Mouse (Mus musculus): ENCODE results near the gene Naa16.

Naa16 gene

GRCm38 (mm10) chr14:79298314-79298992 is 92.1 kb downstream of the Naa16 start:
- DNase-seq (ENCODE audit: low spot score), result no peak

- DNase-seq (ENCODE audit: low spot score), result no peak
Measured at GRCm38 (mm10) chr14:79296836-79297235, 93.7 kb downstream of the Naa16 start.

DNA sequence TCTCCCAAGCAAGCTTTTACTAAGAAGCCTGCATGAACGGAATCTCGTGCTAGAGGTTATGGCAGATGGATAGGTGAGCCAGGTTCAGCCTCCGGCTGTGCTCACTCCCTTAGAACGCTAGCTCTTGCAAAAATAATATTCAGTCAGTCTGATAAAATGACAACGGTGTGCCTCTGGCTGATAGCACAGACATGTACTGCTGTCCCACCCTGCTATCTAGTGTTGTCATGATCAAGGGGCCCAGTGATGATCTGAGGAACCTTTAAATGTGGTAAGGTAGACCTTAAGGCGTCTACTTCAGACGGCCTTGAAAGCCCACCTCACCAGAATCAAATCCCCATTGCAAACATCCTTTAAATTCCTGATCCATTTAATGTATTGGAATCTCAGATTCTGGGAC is 94.4 kb downstream of the Naa16 start:
- no peak for DNase-seq (ENCODE audit: low spot score)

- no peak for DNase-seq (ENCODE audit: low spot score)
Measured at GRCm38 (mm10) chr14:79295579-79295978, 95.0 kb downstream of the Naa16 start.

DNA sequence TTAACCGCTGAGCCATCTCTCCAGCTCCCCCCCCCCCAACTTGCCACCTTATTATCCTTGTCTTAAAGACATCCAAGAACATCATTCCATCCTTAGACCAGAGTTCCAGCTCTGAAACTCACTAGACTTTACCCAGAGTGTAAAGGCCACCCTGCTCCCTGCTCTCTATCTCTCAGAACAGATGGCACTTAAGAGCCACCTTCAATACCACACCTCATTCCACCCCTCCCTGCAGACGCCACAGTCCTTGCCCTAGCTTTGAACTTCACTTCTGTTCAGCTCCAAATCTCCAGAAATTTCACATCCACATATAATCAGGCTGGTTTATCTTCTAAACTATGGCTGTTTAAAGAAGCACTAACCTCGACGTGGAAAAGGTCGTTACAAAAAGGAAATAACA is 95.6 kb downstream of the Naa16 start:
- DNase-seq (ENCODE audit: low spot score), result no peak

DNA sequence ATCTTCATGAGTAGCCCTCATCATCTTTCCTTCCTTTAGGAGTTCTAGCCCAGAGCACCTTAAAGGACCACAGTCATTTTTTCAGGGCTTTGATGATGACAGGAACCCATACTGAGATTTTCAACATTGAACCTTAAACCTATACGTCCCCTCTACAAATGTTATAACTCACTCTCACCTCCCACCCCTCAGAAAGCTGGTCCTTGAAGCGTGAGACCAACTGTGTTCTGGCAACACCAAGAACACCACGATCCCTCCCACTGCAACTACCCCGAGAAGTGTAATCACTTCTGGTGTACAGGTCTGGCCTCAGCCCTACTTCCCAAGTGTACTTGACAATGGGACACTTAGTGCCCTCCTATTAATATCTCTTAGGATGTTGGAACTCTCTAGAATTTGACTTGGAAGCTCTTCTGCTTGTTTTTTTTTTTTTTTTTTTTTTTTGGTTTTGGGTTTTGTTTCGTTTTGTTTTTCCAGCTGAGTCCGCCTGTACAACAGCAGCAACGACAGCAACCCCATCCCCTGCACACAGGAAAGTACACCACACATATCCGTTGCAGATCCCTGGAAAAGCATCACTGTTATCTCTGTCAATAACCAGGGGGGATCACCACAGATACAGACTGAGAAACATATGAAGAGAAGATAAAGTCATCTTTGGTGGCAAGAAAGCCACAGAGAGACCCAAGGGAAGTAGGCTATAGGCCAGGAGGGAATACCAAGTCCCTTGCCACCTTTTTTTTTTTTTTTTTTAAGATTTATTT is 96.3 kb downstream of the Naa16 start:
- DNase-seq (ENCODE audit: low spot score), result no peak

- no peak for DNase-seq (ENCODE audit: low spot score)
Measured at GRCm38 (mm10) chr14:79293119-79293780, 97.3 kb downstream of the Naa16 start.

- no peak for DNase-seq (ENCODE audit: low spot score)
Measured at GRCm38 (mm10) chr14:79291629-79292028, 98.9 kb downstream of the Naa16 start.

DNA sequence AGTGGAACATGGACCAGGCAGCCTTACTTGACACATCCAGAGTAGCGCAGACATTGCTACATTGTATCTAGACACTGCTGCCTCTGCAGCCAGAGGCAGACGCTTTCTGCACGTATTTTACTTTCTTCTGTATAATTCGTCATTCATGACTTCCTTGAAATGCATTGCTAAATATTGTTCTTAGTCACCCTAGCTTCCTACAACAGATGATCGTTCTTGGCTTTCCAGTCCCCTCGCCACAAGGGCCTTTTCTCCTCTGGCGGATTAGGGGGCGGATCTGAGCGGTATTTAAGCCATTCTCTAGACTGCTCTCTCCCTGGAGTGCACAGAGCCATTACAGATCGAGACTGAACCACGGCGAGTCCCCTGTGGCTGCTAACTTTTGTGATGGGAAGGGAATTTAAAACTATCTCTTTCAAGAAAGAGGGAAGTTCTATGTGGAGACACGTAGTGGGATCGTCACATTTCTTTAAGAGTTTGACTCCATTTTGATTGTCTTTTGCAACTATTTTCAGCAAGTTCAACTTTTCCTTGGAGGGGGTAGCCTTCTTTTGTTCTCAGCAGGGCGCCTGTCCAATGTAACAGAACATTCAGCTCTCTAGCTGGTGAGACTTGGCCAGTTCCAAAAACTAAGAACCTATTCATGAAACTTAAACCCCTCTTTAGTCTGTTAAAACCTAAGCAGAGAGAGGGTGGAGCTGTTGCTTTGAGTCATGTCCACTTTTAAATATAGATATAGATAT is 99.7 kb downstream of the Naa16 start:
- DNase-seq (ENCODE audit: low spot score), result no peak

DNA sequence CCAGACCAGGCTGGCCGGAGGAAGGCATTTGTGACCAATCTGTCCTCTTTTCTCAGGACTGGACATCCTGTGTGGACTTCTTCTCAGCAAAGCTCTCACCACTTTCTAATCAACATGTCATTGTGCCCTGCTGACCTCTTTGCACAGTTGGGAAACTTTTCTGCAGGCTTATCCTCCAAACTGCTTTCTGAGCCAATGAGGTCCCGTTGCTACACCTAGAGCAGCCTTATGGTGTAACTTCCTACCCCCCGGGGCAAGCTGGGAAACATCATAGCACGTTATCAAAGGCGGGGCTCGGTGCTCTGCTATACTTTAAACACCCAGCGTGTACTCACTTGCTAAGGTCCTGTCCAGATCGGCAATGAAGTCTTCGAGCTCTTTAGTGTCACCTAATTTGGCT is 100.7 kb downstream of the Naa16 start:
- DNase-seq (ENCODE audit: low spot score), result no peak

- no peak for DNase-seq (ENCODE audit: low spot score)
Measured at GRCm38 (mm10) chr14:79288280-79288679, 102.3 kb downstream of the Naa16 start.

GRCm38 (mm10) chr14:79287251-79287863 is 103.2 kb downstream of the Naa16 start:
- DNase-seq (ENCODE audit: low spot score), result no peak

GRCm38 (mm10) chr14:79285549-79285948 is 105.0 kb downstream of the Naa16 start:
- DNase-seq (ENCODE audit: low spot score), result no peak

- DNase-seq (ENCODE audit: low spot score), result no peak
Measured at GRCm38 (mm10) chr14:79284616-79285015, 106.0 kb downstream of the Naa16 start.

GRCm38 (mm10) chr14:79283952-79284351 is 106.6 kb downstream of the Naa16 start:
- DNase-seq (ENCODE audit: low spot score), result no peak

- DNase-seq (ENCODE audit: low spot score), result no peak
Measured at GRCm38 (mm10) chr14:79281894-79282553, 108.6 kb downstream of the Naa16 start.

DNA sequence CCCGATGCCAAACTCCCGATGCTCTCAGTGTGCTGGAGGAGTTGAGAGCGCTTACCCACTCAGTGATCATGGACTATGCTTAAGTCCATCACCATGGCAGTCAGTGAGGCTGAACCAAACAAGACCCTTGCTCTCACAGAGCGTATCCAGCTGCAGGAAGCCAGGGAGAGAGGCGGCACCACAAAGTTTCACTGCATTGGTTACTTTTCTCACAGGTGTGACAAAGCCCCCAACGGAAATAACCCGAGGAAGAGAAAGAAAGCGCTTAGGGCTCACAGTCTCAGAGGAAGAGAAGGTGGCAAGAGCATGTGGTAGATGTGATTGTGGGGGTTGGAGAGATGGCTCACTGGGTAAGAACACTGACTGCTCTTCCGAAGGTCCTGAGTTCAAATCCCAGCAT is 110.1 kb downstream of the Naa16 start:
- no peak for DNase-seq (ENCODE audit: low spot score)

GRCm38 (mm10) chr14:79279494-79279893 is 111.1 kb downstream of the Naa16 start:
- no peak for DNase-seq (ENCODE audit: low spot score)

DNA sequence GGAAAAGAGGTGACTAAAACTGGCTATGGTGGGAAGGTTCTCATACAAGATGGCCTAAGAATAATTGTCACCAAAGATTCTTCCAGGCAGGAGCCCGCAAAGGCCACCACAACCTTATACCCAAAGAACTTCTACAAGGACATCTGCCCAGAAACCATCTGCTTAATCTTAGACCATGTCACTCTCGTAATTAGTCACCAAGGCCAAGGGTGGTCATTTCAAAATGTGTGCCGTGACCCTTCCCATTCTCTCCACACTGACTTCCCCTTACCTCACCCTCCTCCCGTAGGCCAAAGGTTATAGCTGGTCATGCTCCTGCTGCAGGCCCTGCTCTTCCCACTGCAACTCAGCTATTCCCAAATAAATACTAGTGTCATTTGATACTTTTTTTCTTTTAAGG is 111.7 kb downstream of the Naa16 start:
- DNase-seq (ENCODE audit: low spot score), result no peak

DNA sequence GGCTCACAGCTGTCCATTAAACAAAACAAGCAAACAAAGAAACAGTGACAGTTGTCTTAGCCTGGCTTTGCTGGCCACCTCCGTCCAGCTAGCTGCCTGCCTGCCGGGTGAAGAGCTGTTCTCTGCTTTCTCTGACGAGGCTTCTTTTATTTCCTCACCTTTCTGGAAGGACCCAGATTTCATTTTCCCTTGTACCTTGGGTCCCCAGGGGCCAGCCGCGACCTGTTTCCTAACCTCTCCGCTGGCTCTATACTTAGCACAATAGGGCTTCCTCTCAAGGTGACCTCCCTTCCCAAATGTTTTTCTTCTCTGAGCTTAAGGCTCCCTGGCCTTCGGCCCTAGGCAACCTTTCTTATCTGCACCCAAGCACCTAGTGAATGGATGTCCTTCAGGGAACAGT is 112.7 kb downstream of the Naa16 start:
- no peak for DNase-seq (ENCODE audit: low spot score)

GRCm38 (mm10) chr14:79275870-79276395 is 114.6 kb downstream of the Naa16 start:
- DNase-seq (ENCODE audit: low spot score), result no peak

Data from MN1 (cell line).